Mouse (Mus musculus) G1E (cell line): Measurements from ENCODE around the gene Hipk4.

Experiments
- CTCF ChIP-seq: IDR thresholded peaks from 2 replicates; pipeline ENCODE4 v1.5.1; 2012; ENCODE audit warnings: low read depth, low read length, inconsistent platforms, mixed read lengths
- GATA1 ChIP-seq: IDR thresholded peaks from 2 replicates; pipeline ENCODE4 v1.6.1; 2012; ENCODE audit warnings: borderline replicate concordance, low read length, inconsistent platforms, mixed read lengths
- POLR2AphosphoS5 ChIP-seq: IDR thresholded peaks from 2 replicates; pipeline ENCODE4 v1.6.1; 2012; ENCODE audit warnings: low read depth, low read length, inconsistent platforms; ENCODE audit not compliant: insufficient replicate concordance
- TAL1 ChIP-seq: conservative IDR thresholded peaks from 2 replicates; pipeline ENCODE4 v1.6.1; 2012; ENCODE audit warnings: low read depth, low read length, inconsistent platforms, mixed read lengths

GRCm38 (mm10) chr7:27475596-27475995 lies 47.5 kb upstream of the Hipk4 start:
- no peak for TF ChIP-seq GATA1
- no peak for TF ChIP-seq CTCF
- no peak for TF ChIP-seq POLR2AphosphoS5
- TF ChIP-seq TAL1: no peak
